Mouse (Mus musculus) C2C12 (cell line): ENCODE results near the gene E4f1.

Experiments used
- CTCF ChIP-seq: IDR thresholded peaks from one replicate; pipeline ENCODE4 v1.5.1; 2011; ENCODE audit not compliant: control insufficient read depth, insufficient read depth, insufficient read length
- MAX ChIP-seq: IDR thresholded peaks from one replicate; pipeline ENCODE4 v1.6.1; 2011; ENCODE audit warnings: mild to moderate bottlenecking, control low read depth
- MYOD1 ChIP-seq: IDR thresholded peaks from one replicate; pipeline ENCODE4 v1.6.1; 2011; ENCODE audit warnings: low read depth; ENCODE audit not compliant: control insufficient read depth, insufficient read length

- TF ChIP-seq MYOD1 (no peak), CTCF (no peak), MAX (no peak)
These were observed 56.4 kb downstream of the E4f1 start for GRCm38 (mm10) chr17:24413557-24414211.
